In the genomic region with DNA sequence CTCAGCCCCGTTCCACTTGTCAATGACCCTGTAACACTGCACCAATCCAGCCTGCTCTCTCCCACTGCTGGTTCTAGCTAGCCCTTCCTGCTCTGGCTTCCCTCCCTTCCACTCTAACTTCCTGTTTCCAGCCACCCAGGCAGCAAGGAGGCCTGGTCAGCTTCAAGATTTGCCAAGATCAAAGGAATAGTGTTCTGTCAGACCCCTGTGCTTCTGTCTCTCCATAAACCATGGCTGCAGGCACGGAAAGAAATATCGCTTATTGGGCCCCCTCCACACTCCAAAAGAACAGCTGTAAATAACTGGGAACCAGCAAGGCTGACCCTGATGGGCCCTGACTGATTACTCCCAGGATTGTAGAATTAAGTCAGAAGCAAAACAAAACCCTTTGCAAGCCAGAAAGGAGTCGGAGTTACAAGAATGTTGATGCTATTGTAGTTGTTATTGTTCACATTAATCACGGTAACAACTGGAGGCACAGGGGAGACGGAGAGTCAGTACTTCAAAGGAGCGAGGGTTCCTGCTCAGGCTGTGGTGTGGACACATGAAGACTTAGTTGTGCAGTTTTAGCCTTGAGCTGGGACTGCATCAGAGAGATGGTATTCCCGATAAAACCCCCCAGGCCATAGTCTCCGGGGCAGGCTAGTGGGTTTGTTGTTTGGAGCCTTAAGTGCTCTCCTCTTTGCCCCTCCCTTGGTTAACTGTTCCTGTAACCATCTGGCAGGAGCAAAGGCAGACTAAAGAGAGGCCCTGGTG, we compare ENCODE assay signal across 12 mouse cellular contexts. TPM values are rescaled to one million over a fixed set of nuclear protein-coding genes. Genes with fewer than 3 reads are reported as not detected.
A peak's percentile ranks its signal among the peaks of the same experiment; 100 is the strongest.
DNase-seq lines count a peak whose midpoint lies in the region; ATAC-seq and TF ChIP-seq lines count a peak whose summit lies in the region.
"Had no signal": no experiment of that assay in that cellular context is flagged by ENCODE, and none has a peak within 500 bp of the region (broad histone marks: within the 10 kb centered on the region; RNA-seq: fewer than 3 reads in every experiment).

No protein-coding gene starts in this region.

- no peak overlapping the region for H3K4me3 ChIP-seq in intestine, embryonic 14.5 days (ENCODE audit: low read depth, low read length)
- H3K4me3 ChIP-seq in intestine, postnatal 0 days (ENCODE audit: low read depth, low read length): no peak overlapping the region
- H3K4me3 ChIP-seq in thymus, adult 2 months (ENCODE audit: control insufficient read depth, insufficient read depth, low read length): no peak overlapping the region

- no peak for TF ChIP-seq POLR2A in thymus, adult 2 months (IDR thresholded peaks at IDR 0.05; ENCODE audit: control insufficient read depth, extremely low read depth, insufficient read depth, low read length, poor library complexity)

- H3K36me3 ChIP-seq in intestine, embryonic 14.5 days (ENCODE audit: control insufficient read depth, insufficient read depth, low read length): no peaks in the 10 kb centered on the region
- no peaks in the 10 kb centered on the region for H3K36me3 ChIP-seq in intestine, postnatal 0 days (ENCODE audit: control insufficient read depth, insufficient read depth)
- H3K36me3 ChIP-seq in thymus, adult 2 months (ENCODE audit: control insufficient read depth, insufficient read depth, low read length): no peaks in the 10 kb centered on the region

- H3K9ac ChIP-seq in intestine, embryonic 14.5 days (ENCODE audit: low read length): no peak overlapping the region
- no peak overlapping the region for H3K9ac ChIP-seq in intestine, postnatal 0 days (ENCODE audit: low read depth, low read length)

- ATAC-seq in intestine, embryonic 14.5 days (replicated peaks; ENCODE audit: low FRiP score, low TSS enrichment, low read depth): peak; percentile 40
- ATAC-seq in intestine, postnatal 0 days: no peak
- ATAC-seq: inflammation-experienced regulatory T-cells, adult 6 months had no signal

- H3K9me3 ChIP-seq in intestine, embryonic 14.5 days (ENCODE audit: control insufficient read depth, low read length): no peaks in the 10 kb centered on the region
- no peaks in the 10 kb centered on the region for H3K9me3 ChIP-seq in intestine, postnatal 0 days (ENCODE audit: control insufficient read depth)

- H3K27ac ChIP-seq in intestine, embryonic 14.5 days (ENCODE audit: low read depth): peak overlapping the region; percentile 48; the same call in 1 of the 2 replicates
- H3K27ac ChIP-seq in intestine, postnatal 0 days (ENCODE audit: low read depth, low read length): no peak overlapping the region
- H3K27ac ChIP-seq in thymus, adult 2 months (ENCODE audit: control insufficient read depth, insufficient read depth, low read length): no peak overlapping the region

- H3K4me1 ChIP-seq in intestine, embryonic 14.5 days (replicated peaks; ENCODE audit: control insufficient read depth, insufficient read depth, low read length): peaks cover 28% of the 10 kb centered on the region
- H3K4me1 ChIP-seq in intestine, postnatal 0 days (replicated peaks; ENCODE audit: control insufficient read depth, insufficient read depth, low read length): no peaks in the 10 kb centered on the region
- H3K4me1 ChIP-seq in thymus, adult 2 months (replicated peaks; ENCODE audit: control insufficient read depth, insufficient read depth, low read length): peaks cover 35% of the 10 kb centered on the region

- TF ChIP-seq CTCF in intestine, postnatal 0 days (IDR thresholded peaks at IDR 0.05; ENCODE audit: low read depth): no peak
- TF ChIP-seq CTCF in thymus, adult 2 months (IDR thresholded peaks at IDR 0.05; ENCODE audit: borderline replicate concordance, control insufficient read depth, extremely low read depth, insufficient read depth, low read length, poor library complexity): no peak

- H3K27me3 ChIP-seq in intestine, embryonic 14.5 days (replicated peaks; ENCODE audit: control insufficient read depth, insufficient read depth, low read length): no peaks in the 10 kb centered on the region
- no peaks in the 10 kb centered on the region for H3K27me3 ChIP-seq in intestine, postnatal 0 days (replicated peaks; ENCODE audit: control insufficient read depth, insufficient read depth, low read length)
- H3K27me3 ChIP-seq in thymus, adult 2 months (ENCODE audit: control insufficient read depth, insufficient read depth, low read length): no peaks in the 10 kb centered on the region

- peak overlapping the region; percentile 5; the same call in 1 of the 2 replicates for H3K4me2 ChIP-seq in intestine, embryonic 14.5 days (ENCODE audit: low read length)
- H3K4me2 ChIP-seq in intestine, postnatal 0 days (replicated peaks; ENCODE audit: low read depth): no peak overlapping the region

- WGBS in intestine, embryonic 14.5 days: 13% methylated on average over 9 of the region's 9 CpGs
- WGBS in intestine, postnatal 0 days: 34% methylated on average over 9 of the region's 9 CpGs
- 55% methylated on average over 9 of the region's 9 CpGs for WGBS in thymus, adult 2 months

- peak; percentile 69 for DNase-seq in intestine, embryonic 14.5 days (ENCODE audit: low spot score)
- peak; percentile 40 for DNase-seq in thymus, postnatal 4 days
- DNase-seq in thymus, adult 2 months: no peak
- DNase-seq in hindlimb bud, embryonic 11.5 days (ENCODE audit: extremely low spot score, low read depth, low spot score): peak; percentile 53
- peak; percentile 76 for DNase-seq in yolk sac, embryonic 10.5 days (ENCODE audit: low spot score)
- DNase-seq in left cerebral cortex, adult 8-10 months (ENCODE audit: low spot score in 2 of 2): no peak
- DNase-seq in urinary bladder, adult 2 months (ENCODE audit: low spot score): no peak
- DNase-seq: cerebellum, adult 8-10 months; lung, adult 18-20 months; right cerebral cortex, postnatal 25 days had no signal

RNA-seq across cellular contexts. Expression of a gene that starts 49.8 kb away (rescaled TPM):
- polyA plus RNA-seq in intestine, embryonic 14.5 days (2014; fragmentation: Nextera tagmentation; extraction: Ambion mirVana): 0.62 and 2.0 TPM in 2 replicates
- polyA plus RNA-seq in intestine, postnatal 0 days (2015; fragmentation: Nextera tagmentation; extraction: Ambion mirVana): 4.6 and 4.9 TPM in 2 replicates
- polyA plus RNA-seq in thymus, adult 2 months (2012; rRNA removed): 3,068 and 3,478 TPM in 2 replicates
- total RNA-seq in left cerebral cortex, adult 8-10 months (2022): 1,000 to 10,000 TPM in 2 of 4 experiments, 100 to 1,000 TPM in 2; 845 to 4,044 (median 2,168) TPM
- polyA plus RNA-seq in urinary bladder, adult 2 months (2012; rRNA removed): 93.6 and 128 TPM in 2 replicates

Comparison
In these comparisons a context has a peak if more than half of its experiments do, and no peak if none do; other contexts are left out.
1. DNase-seq: peak in intestine, embryonic 14.5 days (single experiment), thymus, postnatal 4 days (single experiment), hindlimb bud, embryonic 11.5 days (single experiment) and yolk sac, embryonic 10.5 days (single experiment); none in thymus, adult 2 months (single experiment), left cerebral cortex, adult 8-10 months (0 of 2) and urinary bladder, adult 2 months (single experiment).
2. RNA of a gene that starts 49.8 kb away (polyA plus RNA-seq): 3,068 to 3,478 TPM in thymus, adult 2 months; 93.6 to 128 TPM in urinary bladder, adult 2 months, 4.6 to 4.9 TPM in intestine, postnatal 0 days and 0.62 to 2.0 TPM in intestine, embryonic 14.5 days; every median in the first group is over 10 times any median in the second.